Mouse (Mus musculus) embryonic facial prominence, embryonic 15.5 days (tissue): ENCODE results near the gene Hpca. TPM values are rescaled to one million over a fixed set of nuclear protein-coding genes. Genes with fewer than 3 reads are reported as not detected.

Experiments used
- ATAC-seq: fragments of 200-750 bp; cut with Nextera tagmentation; 2 replicates; pipeline ENCODE4 v1.8.0; 2017; ENCODE audit warnings: low read depth, moderate TSS enrichment; ENCODE audit not compliant: insufficient number of reproducible peaks, low FRiP score, low TSS enrichment
- H3K27ac ChIP-seq: fragments of 300-500 bp; sonication (generic); replicated peaks from 2 replicates; pipeline ENCODE4 v1.5.1; 2015; ENCODE audit warnings: mild to moderate bottlenecking, inconsistent platforms
- H3K27me3 ChIP-seq: fragments of 300-500 bp; sonication (generic); 2 replicates; pipeline ENCODE4 v1.6.1; 2015; ENCODE audit warnings: inconsistent platforms
- H3K36me3 ChIP-seq: fragments of 300-500 bp; sonication (generic); 2 replicates; pipeline ENCODE4 v1.6.1; 2015; ENCODE audit warnings: mild to moderate bottlenecking, inconsistent platforms
- H3K4me1 ChIP-seq: fragments of 300-500 bp; sonication (generic); 2 replicates; pipeline ENCODE4 v1.6.1; 2015; ENCODE audit warnings: inconsistent platforms
- H3K4me2 ChIP-seq: fragments of 300-500 bp; sonication (generic); replicated peaks from 2 replicates; pipeline ENCODE4 v1.6.1; 2015; ENCODE audit warnings: mild to moderate bottlenecking, inconsistent platforms
- H3K4me3 ChIP-seq: fragments of 300-500 bp; sonication (generic); replicated peaks from 2 replicates; pipeline ENCODE4 v1.5.1; 2015; ENCODE audit warnings: mild to moderate bottlenecking, inconsistent platforms
- H3K9ac ChIP-seq: fragments of 300-500 bp; sonication (generic); 2 replicates; pipeline ENCODE4 v1.6.1; 2015; ENCODE audit warnings: inconsistent platforms
- H3K9me3 ChIP-seq: fragments of 300-500 bp; sonication (generic); replicated peaks from 2 replicates; pipeline ENCODE4 v1.6.1; 2016; ENCODE audit warnings: inconsistent platforms
- WGBS: fragments of 180-500 bp; shearing (Covaris S2); methylation state at CpG from one replicate; pipeline ENCODE4 v1.1.7; 2015; 5-methylcytosine and 5-hydroxymethylcytosine counted together
- polyA plus RNA-seq: library from polyadenylated mRNA; unstranded; fragments of >200 nt; fragmentation: Nextera tagmentation; extraction: Ambion mirVana; gene quantifications from 2 replicates; pipeline ENCODE4 v1.2.1, GENCODE M21; 2015

Hpca gene
- polyA plus RNA-seq = 1.8 and 2.2 TPM in 2 replicates

DNA sequence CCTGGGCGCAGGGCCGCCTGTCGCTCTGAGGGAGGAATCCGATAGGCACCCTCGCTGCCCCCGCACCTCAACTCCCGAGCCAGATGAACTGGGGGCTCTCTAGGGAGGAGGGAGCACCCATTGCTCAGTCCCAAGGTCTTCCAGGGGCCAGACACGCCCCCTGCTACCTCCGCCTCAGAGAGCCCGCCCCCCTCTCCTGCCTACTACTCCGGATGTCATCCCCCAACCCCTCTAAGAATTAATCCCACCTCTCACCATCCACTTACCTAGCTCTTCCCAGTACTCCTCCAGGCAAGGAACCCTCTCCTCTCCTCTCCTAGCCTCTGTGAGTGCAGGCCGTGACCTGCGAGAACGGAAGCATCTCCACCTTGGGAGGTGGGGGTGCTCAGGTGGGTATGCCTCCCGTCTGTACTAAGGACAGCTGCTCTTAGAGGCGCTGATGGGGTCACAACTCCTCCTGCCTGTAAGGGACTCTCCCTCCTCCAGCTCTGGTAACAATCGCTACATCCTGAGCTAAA is at the start of gene Hpca:
Gene Hpca (minus strand): TSS at position 468 of the 518 bp plus-strand sequence.
- peak within 1 kb of the TSS; percentile 93 for H3K4me2 ChIP-seq
- H3K36me3 ChIP-seq = no peaks in the 10 kb centered on the region
- peaks cover 54% of the 10 kb centered on the region for H3K27me3 ChIP-seq
- H3K4me3 ChIP-seq = peak within 1 kb of the TSS; percentile 46
- peaks cover 32% of the 10 kb centered on the region for H3K4me1 ChIP-seq
- no peak within 1 kb of the TSS for H3K27ac ChIP-seq
- no peak within 1 kb of the TSS for H3K9ac ChIP-seq
- H3K9me3 ChIP-seq = no peaks in the 10 kb centered on the region
- 0 out of 2 replicates have a peak, but pooled peaks have one; percentile 8 for ATAC-seq
- WGBS = 2% methylated on average over 17 of the region's 17 CpGs

DNA sequence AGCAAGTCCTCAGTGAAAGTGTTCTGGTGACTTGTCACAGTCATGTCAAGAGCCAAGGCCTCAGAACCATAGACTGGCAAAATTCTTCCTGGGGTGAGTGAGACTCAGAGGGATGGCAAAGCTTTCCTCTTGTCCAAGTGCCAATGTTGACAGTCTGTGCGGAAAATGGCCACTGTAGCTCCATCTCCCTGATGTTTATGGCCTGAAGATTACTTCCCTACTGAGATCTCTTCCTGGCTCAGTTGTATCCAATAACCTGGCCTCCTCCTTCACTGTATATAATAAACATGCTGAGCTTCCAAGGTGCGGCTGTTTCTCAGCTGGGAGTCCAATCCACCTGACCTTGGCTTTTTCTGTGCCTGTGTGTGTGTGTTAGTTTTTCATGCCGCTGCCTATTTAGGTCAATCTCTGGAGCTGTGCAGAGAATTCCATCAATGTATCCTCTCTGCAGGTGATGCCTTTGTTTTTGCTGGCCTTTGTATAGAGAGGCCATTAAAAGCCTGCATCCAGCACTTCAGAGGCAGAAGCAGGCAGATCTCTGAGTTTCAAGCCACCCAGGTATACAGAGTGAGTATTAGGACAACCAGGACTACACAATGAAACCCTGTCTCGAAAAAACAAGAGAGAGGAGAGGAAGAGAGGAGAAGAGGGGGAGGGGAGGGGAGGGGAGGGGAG is 39.9 kb upstream of the Hpca start:
- no peaks in the 10 kb centered on the region for H3K4me1 ChIP-seq
- no peaks in the 10 kb centered on the region for H3K27me3 ChIP-seq
- H3K4me3 ChIP-seq = no peak overlapping the region
- ATAC-seq = no peak
- no peaks in the 10 kb centered on the region for H3K9me3 ChIP-seq
- H3K9ac ChIP-seq = no peak overlapping the region
- peaks cover 40% of the 10 kb centered on the region for H3K36me3 ChIP-seq
- no peak overlapping the region for H3K4me2 ChIP-seq
- 89% methylated on average over 4 of the region's 4 CpGs for WGBS
- H3K27ac ChIP-seq = no peak overlapping the region

DNA sequence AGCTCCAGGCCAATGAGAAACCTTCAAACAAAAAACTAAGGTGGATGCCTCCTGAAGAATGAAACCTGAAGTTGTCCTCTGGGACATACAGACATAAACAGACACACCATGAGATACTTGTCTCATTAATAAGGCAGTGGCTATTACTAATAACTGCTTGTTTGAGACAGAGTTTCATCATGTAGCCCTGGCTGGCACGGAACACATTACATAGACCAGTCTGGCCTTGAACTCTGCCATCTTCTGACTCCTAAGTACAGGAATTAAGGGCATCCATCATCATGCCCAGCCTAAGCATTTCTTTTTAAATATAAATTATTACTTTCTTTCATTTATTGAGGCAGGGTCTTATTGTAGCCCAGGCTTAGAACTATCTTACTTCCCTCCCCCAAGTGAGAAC is 39.2 kb upstream of the Hpca start:
- ATAC-seq = no peak
- H3K9me3 ChIP-seq = no peaks in the 10 kb centered on the region
- H3K4me3 ChIP-seq = no peak overlapping the region
- H3K27ac ChIP-seq = no peak overlapping the region
- H3K4me1 ChIP-seq = no peaks in the 10 kb centered on the region
- WGBS = 97% methylated on average over 1 of the region's 1 CpGs
- no peaks in the 10 kb centered on the region for H3K27me3 ChIP-seq
- H3K9ac ChIP-seq = no peak overlapping the region
- H3K36me3 ChIP-seq = peaks cover 41% of the 10 kb centered on the region
- H3K4me2 ChIP-seq = no peak overlapping the region

DNA sequence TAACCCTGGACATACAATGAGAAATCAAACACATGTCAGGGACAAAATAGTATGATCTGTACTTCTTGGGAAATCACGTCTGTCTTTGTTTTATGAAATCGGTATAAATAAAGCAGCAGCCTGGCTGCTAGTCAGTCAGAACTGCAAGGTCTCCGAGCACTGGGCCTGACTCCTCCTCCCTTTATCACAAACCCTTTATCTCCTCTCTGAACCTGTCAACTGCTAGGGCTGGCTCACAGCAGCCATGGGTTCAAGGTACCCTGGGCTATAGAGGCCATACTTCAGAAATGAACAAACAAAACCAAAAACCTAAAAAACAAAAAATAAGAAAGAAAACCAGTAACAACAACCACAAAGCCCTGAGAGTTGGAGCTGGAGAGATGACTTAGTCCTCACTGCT is 36.7 kb upstream of the Hpca start:
- H3K9ac ChIP-seq = no peak overlapping the region
- no peak overlapping the region for H3K4me3 ChIP-seq
- WGBS = 76% methylated on average over 3 of the region's 3 CpGs
- H3K9me3 ChIP-seq = no peaks in the 10 kb centered on the region
- ATAC-seq = no peak
- H3K4me1 ChIP-seq = no peaks in the 10 kb centered on the region
- no peak overlapping the region for H3K4me2 ChIP-seq
- H3K27ac ChIP-seq = no peak overlapping the region
- H3K36me3 ChIP-seq = peaks cover 44% of the 10 kb centered on the region
- no peaks in the 10 kb centered on the region for H3K27me3 ChIP-seq

DNA sequence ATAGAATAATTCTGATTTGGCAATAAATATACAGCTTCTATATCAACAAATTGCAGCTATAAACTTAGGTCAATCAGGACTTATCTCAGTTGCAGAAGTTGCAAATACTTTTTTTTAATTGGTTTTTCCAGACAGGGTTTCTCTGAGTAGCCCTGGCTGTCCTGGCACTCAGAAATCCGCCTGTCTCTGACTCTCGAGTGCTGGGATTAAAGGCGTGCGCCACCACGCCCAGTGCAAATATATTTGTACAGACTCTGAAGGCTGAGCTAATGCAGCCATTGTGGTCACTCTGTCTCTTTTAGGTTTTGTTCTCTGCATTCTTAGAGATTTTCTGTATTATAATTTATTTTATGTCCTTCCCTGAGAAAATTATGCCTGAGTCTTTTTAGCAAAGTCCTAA is 35.7 kb upstream of the Hpca start:
- Histone ChIP-seq H3K4me1 (no peaks in the 10 kb centered on the region), H3K4me3 (no peak overlapping the region), H3K36me3 (peaks cover 46% of the 10 kb centered on the region), H3K27me3 (no peaks in the 10 kb centered on the region), H3K9ac (no peak overlapping the region), H3K9me3 (no peaks in the 10 kb centered on the region), H3K4me2 (no peak overlapping the region), H3K27ac (no peak overlapping the region)
- no peak for ATAC-seq
- WGBS = 80% methylated on average over 5 of the region's 5 CpGs

DNA sequence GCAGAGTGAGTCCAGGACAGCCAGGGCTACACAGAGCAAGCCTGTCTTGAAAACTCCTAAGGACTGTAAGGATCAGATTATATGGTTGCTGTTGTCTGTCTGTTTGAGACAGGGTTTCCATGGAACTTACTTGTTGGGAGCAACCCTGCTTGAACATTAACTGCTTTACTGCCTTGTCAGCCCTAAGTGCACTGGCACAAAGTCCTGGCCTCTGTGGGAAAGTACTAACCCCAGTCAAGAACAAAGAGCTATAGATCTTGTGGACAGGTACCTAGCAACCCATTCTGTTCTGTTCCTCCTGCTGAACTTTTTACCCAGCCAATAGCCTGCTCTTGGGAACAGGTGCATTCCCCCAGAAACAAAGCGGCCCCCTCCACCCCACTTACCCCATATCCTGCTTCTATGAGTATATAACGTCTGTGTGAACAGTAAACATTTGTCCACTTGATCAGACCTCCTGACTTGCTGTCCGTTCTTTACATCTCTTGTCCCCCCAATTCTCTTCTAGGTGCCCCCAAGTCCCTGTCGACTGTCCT is 29.5 kb upstream of the Hpca start:
- Histone ChIP-seq H3K4me1 (no peaks in the 10 kb centered on the region), H3K27ac (no peak overlapping the region), H3K27me3 (no peaks in the 10 kb centered on the region), H3K4me3 (no peak overlapping the region), H3K9me3 (no peaks in the 10 kb centered on the region), H3K9ac (no peak overlapping the region), H3K4me2 (no peak overlapping the region), H3K36me3 (peaks cover 64% of the 10 kb centered on the region)
- WGBS = 88% methylated on average over 4 of the region's 4 CpGs
- no peak for ATAC-seq

DNA sequence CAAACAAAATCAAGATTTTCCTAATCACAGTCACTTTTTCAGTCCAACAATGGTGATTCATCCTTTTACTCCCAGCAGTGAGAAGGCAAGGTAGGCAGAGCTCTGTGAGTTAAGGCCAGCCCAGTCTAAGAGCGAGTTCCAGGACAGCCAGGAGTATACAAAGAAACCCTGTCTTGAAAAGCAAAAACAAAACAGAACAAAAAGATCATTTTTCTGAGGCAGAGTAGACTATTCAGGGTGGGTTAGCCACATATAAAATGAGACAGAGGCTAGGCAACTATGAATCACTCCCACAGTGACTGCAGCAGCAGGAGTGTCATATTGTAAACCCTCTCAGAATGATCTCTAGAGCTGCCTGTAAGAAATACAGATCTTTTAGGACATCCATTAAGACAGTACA is 27.5 kb upstream of the Hpca start:
- ATAC-seq = no peak
- Histone ChIP-seq H3K4me3 (no peak overlapping the region), H3K4me1 (peaks cover 12% of the 10 kb centered on the region), H3K9ac (no peak overlapping the region), H3K4me2 (no peak overlapping the region), H3K36me3 (peaks cover 46% of the 10 kb centered on the region), H3K27ac (no peak overlapping the region), H3K9me3 (no peaks in the 10 kb centered on the region), H3K27me3 (no peaks in the 10 kb centered on the region)
- whole genome bisulfite sequencing = 82% methylated on average over 1 of the region's 1 CpGs

DNA sequence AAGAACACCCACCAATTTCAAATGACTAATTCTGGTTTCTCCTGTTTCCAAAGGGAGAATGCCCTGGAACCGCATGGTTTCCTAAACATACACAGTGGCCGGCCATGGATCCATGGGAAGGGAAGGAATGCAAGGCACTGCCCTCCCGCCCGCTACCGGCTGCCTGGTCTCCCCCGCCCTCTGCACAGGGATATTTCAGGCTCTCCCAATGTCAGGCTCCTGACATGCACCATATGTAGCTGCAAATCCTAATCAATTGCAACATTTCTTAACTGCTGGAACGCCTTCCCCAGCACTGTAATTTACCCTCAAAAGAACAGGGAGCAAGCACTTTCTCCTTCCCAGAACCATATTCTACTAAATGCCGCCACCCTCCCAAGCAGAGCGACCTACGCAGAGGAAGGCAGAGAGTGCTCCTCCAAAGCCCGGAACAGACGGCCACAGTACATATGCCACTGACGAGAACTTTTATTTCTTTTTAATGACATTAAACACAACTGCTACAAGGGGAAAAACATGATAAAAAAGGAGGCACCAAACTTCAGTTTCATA is 25.8 kb upstream of the Hpca start:
- Histone ChIP-seq H3K27me3 (no peaks in the 10 kb centered on the region), H3K4me2 (no peak overlapping the region), H3K9ac (no peak overlapping the region), H3K36me3 (peaks cover 36% of the 10 kb centered on the region), H3K4me3 (no peak overlapping the region), H3K4me1 (peaks cover 18% of the 10 kb centered on the region), H3K27ac (no peak overlapping the region), H3K9me3 (no peaks in the 10 kb centered on the region)
- whole genome bisulfite sequencing = 75% methylated on average over 13 of the region's 13 CpGs
- no peak for ATAC-seq

DNA sequence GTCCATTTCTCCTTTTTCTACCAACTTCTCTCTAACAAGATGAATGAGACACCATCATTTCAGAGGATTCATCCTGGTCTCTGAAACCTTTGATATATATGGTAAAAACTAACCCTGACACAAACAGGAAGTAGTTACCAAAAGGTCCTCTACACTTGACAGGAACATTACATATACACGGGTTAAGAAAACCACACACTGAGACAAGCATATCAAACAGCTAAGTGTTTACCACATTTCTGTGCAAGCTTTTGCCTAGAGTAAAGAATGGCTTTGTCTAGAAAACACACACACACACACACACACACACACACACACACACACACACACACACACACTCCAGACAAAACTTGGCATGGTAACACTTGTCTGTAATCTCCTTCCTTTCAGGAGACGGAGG is 24.6 kb upstream of the Hpca start:
- no peak overlapping the region for H3K4me2 ChIP-seq
- H3K27ac ChIP-seq = peak overlapping the region; percentile 19; the same call in 1 of the 2 replicates
- no peak overlapping the region for H3K9ac ChIP-seq
- H3K4me1 ChIP-seq = peaks cover 29% of the 10 kb centered on the region
- no peaks in the 10 kb centered on the region for H3K9me3 ChIP-seq
- peaks cover 23% of the 10 kb centered on the region for H3K36me3 ChIP-seq
- no peak overlapping the region for H3K4me3 ChIP-seq
- WGBS = 28% methylated on average over 2 of the region's 2 CpGs
- no peaks in the 10 kb centered on the region for H3K27me3 ChIP-seq
- no peak for ATAC-seq

DNA sequence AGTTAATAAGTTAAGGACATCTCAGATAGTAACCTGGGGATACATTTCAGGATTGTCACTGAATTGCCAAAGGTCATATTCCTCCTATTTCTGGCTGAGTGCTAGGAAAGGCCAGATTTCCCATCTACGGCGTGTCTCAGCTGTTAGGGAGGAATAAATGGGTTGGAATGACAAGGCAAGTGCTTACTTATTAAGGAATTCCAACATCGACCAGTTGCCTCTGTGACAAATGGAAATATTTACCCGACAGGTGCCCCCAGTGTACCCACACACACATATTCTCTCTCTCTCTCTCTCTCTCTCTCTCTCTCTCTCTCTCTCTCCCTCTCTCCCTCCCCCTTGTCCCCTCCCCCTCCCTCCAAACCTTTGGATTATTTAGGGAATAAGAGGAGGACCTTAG is 24.1 kb upstream of the Hpca start:
- no peak for ATAC-seq
- Histone ChIP-seq H3K36me3 (peaks cover 19% of the 10 kb centered on the region; the same call in 1 of the 2 replicates), H3K27me3 (no peaks in the 10 kb centered on the region), H3K9me3 (no peaks in the 10 kb centered on the region), H3K27ac (peak overlapping the region; percentile 44; the same call in 1 of the 2 replicates), H3K4me2 (no peak overlapping the region), H3K9ac (no peak overlapping the region), H3K4me1 (peaks cover 30% of the 10 kb centered on the region), H3K4me3 (no peak overlapping the region)
- 65% methylated on average over 4 of the region's 4 CpGs for WGBS

DNA sequence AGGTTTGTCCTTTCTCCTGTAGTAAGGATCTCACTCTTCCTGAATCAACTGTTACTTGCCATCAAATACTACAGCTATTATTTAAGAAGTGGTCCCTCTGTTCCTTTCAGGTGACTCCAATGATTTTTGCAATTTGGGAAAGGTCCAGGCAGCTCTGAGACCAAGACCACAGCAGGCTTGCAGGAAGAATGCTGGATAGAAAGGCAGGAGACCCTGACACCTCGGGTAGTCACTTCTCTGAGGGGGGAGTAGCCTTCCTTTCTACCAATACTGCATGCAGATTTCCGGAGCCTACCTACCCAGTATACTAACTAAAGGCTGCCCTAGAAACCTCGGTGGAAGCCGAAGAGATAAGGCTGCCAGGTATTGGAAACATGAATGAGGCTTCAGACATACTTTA is 23.6 kb upstream of the Hpca start:
- Histone ChIP-seq H3K4me2 (no peak overlapping the region), H3K36me3 (peaks cover 14% of the 10 kb centered on the region; the same call in 1 of the 2 replicates), H3K27me3 (no peaks in the 10 kb centered on the region), H3K27ac (peak overlapping the region; percentile 78), H3K9me3 (no peaks in the 10 kb centered on the region), H3K9ac (no peak overlapping the region), H3K4me1 (peaks cover 30% of the 10 kb centered on the region), H3K4me3 (no peak overlapping the region)
- WGBS = 70% methylated on average over 4 of the region's 4 CpGs
- no peak for ATAC-seq
